Mouse (Mus musculus) liver, embryonic 14.5 days (tissue): ENCODE measurements at regions not wholly inside any gene's neighbourhood (a gene's known extent, or its start where the extent isn't known, plus 50 kb on each side); places are given as distances from the start of the nearest gene placed in this dataset.

ENCODE experiments used
- CTCF ChIP-seq: IDR thresholded peaks from 2 replicates; pipeline ENCODE4 v1.5.1; 2016; ENCODE audit warnings: antibody characterized with exemption, low read depth, control low read depth
- EP300 ChIP-seq: IDR thresholded peaks from 2 replicates; pipeline ENCODE4 v1.6.1; 2016; ENCODE audit warnings: antibody characterized with exemption, low read depth

- TF ChIP-seq CTCF = no peak
- TF ChIP-seq EP300 = no peak
Observed at GRCm38 (mm10) chr6:127293829-127294228, 141.8 kb upstream of the Ccnd2 start.
